Mouse (Mus musculus): ENCODE data around the gene Eftud2.

- TF ChIP-seq POLR2A (IDR thresholded peaks at IDR 0.05; ENCODE audit: low read depth, low read length): no peak
- peak; percentile 61 to 73; a peak in 3 of 4 replicates for TF ChIP-seq CTCF (conservative IDR thresholded peaks at IDR 0.05 in 1 of 2, IDR thresholded peaks at IDR 0.05 in 1 of 2; ENCODE audit: low read depth in 2 of 2, low read length in 2 of 2)
- no peak for TF ChIP-seq ZC3H11A (IDR thresholded peaks at IDR 0.05; ENCODE audit: low read depth, low read length)
- no peak for TF ChIP-seq RCOR1 (conservative IDR thresholded peaks at IDR 0.05; ENCODE audit: low read depth, low read length)
These were observed 28.9 kb downstream of the Eftud2 start for GRCm38 (mm10) chr11:102851883-102852282.
